Mouse (Mus musculus) lung, adult 2 months (tissue): ENCODE measurements around the gene Spc24.
A peak's percentile ranks its signal among the peaks of the same experiment; 100 is the strongest.

Source experiments
- CTCF ChIP-seq: fragments of 200-500 bp; IDR thresholded peaks from 2 replicates; pipeline ENCODE4 v1.5.1; 2011; ENCODE audit warnings: mild to moderate bottlenecking, low read length, control low read depth; ENCODE audit not compliant: insufficient read depth
- POLR2A ChIP-seq: fragments of 200-500 bp; IDR thresholded peaks from 2 replicates; pipeline ENCODE4 v1.6.1; 2011; ENCODE audit warnings: low read depth, mild to moderate bottlenecking, control low read depth, low read length, borderline replicate concordance; ENCODE audit errors: extremely low read depth

DNA sequence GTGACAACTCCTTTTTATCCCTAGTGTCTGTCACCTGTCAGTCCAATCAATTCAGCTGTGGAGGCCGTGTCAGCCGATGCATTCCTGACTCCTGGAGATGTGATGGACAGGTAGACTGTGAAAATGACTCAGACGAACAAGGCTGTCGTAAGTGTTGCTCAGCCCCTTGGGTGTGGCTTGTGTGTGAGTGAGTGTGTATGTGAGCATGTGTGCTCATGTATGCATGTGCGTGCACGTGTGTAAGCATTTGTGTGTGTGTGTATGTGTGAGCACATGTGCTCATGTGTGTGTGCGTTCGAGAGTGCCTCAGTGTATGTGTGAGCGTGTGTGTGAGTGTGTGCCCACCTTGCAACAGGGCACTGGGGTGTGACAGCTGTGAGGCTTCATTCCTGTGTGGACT, 27.8 kb downstream of the Spc24 start:
- TF ChIP-seq CTCF (no peak), POLR2A (0 out of 2 replicates have a peak, but pooled peaks have one; percentile 8)
